Mouse (Mus musculus) MN1 (cell line): ENCODE data around the gene Slc11a1.
A peak's percentile ranks its signal among the peaks of the same experiment; 100 is the strongest.
"Not testable (repeated sequence)": the region's sequence is repeated elsewhere in the genome, so short reads cannot be mapped to it uniquely, and the experiment has no call there.

Source experiments
- DNase-seq: peaks from one replicate; pipeline ENCODE4 v3.0.0-alpha.2; 2016; ENCODE audit warnings: low spot score

Slc11a1 gene

GRCm38 (mm10) chr1:74374980-74375379 is at the start of gene Slc11a1:
Slc11a1 (plus strand) TSS chr1:74375195.
- no peak for DNase-seq

GRCm38 (mm10) chr1:74326916-74327315 is 48.1 kb upstream of the Slc11a1 start:
- DNase-seq, result not testable (repeated sequence)

DNA sequence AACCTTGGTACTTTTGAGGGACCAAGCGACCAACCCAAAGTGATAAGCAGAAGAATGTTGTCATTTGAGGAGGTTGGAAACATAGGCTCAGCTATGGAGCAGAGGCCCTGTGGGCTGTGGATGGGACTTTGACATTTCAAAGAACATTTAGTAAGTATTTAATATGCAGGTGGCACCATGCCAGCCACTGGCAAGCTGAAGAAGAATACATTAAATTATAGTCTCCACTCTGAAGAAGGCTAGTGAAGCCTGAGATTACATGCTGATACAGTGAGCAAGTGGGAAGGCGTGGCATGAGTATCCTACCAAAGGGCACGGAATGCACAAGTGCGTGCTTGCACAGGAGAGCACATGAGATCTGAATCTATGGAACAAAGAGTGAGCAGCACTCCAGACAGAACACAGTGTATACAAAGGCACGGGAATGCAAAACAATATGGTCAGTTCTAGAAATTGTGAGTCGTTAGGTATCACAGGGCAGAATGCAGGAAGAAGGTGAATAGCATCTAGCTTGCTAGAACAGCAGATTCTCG is 45.0 kb upstream of the Slc11a1 start:
- no peak for DNase-seq

- no peak for DNase-seq
Observed at GRCm38 (mm10) chr1:74331046-74331681, 43.8 kb upstream of the Slc11a1 start.

GRCm38 (mm10) chr1:74332241-74332763 is 42.7 kb upstream of the Slc11a1 start:
- peak; percentile 99 for DNase-seq

GRCm38 (mm10) chr1:74332930-74333329 is 42.1 kb upstream of the Slc11a1 start:
- no peak for DNase-seq

DNA sequence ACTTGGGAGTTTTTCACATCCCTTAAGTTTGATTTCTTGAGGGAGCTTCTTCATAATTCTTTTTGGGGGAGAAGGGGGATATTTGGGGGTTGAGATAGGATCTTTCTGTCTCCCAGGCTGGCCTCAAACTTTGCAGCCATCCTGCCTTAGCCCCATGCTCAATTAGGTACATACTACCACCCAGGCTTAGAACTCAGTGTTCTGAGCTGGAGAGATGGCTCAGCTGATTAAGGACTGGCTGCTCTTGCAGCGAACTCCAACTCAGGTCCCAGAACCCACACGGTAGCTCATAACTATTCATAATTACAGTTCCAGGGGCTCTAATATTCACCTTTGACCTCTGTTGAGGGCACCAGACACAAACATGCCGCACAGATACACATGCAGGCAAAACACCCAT is 40.4 kb upstream of the Slc11a1 start:
- DNase-seq, result no peak

DNA sequence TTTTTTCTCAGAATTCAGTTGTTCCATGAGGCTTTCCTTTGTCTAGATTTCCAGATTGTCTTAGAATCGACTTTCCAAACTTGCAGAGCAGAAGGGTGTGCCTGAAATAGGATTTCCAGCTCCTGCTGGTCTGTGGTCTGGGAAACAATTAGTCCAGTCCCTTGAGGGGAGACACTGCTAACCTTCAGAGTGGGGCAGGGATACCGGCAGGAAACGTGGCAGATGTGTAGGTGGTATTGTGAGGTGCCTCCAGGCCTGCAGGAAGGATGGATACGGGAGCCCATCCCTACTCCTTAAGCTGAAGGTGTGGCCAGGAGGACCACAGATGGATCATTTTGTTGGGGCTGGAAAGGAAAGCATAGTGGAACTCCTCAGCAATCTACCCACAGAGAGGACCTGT is 40.0 kb upstream of the Slc11a1 start:
- DNase-seq, result no peak

GRCm38 (mm10) chr1:74335436-74336170 is 39.4 kb upstream of the Slc11a1 start:
- DNase-seq, result no peak

- DNase-seq, result no peak
Observed at GRCm38 (mm10) chr1:74337241-74337771, 37.7 kb upstream of the Slc11a1 start.

DNA sequence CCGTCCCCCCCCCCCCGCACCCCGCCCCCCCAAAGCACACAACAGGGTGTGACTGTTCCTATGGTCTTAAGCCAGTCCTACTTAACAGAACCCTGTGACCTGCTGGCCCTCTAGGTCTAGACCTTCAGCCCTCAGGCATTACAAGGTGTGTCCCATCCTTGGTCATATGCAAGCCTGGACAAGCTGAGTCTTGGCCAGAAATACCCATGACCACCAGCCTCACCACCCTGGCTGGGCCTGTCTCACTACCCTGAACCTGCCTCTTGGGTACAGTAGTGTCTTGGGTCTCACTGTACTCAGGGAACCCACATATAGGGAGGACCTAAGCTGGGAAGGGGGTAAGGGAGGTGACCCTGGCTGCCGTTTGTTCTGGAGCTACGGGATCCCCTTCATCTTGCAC is 37.0 kb upstream of the Slc11a1 start:
- DNase-seq, result no peak

- DNase-seq, result no peak
Observed at GRCm38 (mm10) chr1:74338626-74339025, 36.4 kb upstream of the Slc11a1 start.

GRCm38 (mm10) chr1:74339917-74340316 is 35.1 kb upstream of the Slc11a1 start:
- no peak for DNase-seq

DNA sequence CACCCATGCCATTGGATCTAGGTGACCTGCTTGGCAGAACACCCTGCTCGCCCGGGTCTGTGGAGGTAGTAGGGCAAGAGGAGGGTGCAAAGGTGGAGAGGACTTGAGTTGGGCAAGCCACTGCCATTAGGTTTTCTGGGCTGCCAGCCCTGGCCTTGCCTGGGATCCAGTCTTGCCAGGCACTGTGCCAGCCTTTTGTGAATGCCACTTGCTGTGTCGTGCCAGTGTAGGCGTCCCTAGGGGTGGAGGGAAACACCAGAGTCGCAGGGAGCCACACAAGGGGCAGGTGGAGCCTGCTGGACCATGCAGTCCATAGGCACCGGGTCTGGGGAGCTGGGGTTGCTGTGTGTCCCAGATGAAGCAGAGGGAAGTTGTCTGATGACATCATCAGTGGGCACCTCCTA is 34.6 kb upstream of the Slc11a1 start:
- no peak for DNase-seq

- DNase-seq, result not testable (repeated sequence)
Observed at GRCm38 (mm10) chr1:74340992-74341391, 34.0 kb upstream of the Slc11a1 start.

GRCm38 (mm10) chr1:74341898-74342297 is 33.1 kb upstream of the Slc11a1 start:
- no peak for DNase-seq

GRCm38 (mm10) chr1:74342308-74342707 is 32.7 kb upstream of the Slc11a1 start:
- no peak for DNase-seq

GRCm38 (mm10) chr1:74343161-74343560 is 31.8 kb upstream of the Slc11a1 start:
- no peak for DNase-seq

- no peak for DNase-seq
Observed at GRCm38 (mm10) chr1:74344163-74344916, 30.7 kb upstream of the Slc11a1 start.

- no peak for DNase-seq
Observed at GRCm38 (mm10) chr1:74351185-74351769, 23.7 kb upstream of the Slc11a1 start.

- DNase-seq, result no peak
Observed at GRCm38 (mm10) chr1:74352532-74353096, 22.4 kb upstream of the Slc11a1 start.
